In the genomic region with DNA sequence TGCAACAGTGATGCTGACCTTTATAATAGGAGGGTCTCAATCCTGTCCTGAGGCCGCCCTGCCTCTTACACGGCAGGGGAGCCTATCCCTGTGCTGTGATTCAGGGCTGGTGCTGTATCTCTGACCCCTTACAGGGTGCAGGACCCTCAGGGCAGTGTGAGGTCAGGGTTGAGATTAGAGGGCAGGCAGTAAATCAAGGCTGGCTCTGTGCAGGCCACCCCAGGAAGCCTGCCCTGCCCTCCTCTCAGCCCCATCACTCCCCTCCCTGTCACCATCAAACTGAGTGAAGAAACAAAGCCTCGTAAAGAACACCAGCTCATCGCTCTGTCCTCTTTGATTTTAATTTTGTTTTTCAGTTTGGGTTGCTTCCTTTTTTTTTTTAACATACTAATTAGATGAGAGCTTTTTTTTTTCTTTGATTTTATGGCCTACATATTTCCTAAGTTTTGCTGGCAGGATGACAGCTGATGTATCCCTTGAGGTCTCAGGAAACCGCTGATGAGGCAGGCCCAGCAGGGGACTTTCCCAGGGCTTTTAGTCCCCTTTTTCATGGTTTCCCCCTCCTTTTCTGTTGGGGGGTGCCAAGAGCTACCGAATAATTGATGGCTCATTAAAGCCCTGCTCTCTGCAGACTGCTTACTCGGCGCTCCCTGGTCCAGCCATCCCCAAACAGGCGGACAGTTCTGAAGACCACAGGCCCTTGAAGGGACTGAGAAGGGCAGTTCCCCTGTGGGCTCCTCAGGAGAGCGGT, we compare ENCODE assay signal across 11 mouse cellular contexts. TPM values are rescaled to one million over a fixed set of nuclear protein-coding genes. Genes with fewer than 3 reads are reported as not detected.
DNase-seq lines count a peak whose midpoint lies in the region; ATAC-seq and TF ChIP-seq lines count a peak whose summit lies in the region.
"Had no signal": no experiment of that assay in that cellular context is flagged by ENCODE, and none has a peak within 500 bp of the region (broad histone marks: within the 10 kb centered on the region; RNA-seq: fewer than 3 reads in every experiment).

No protein-coding gene starts in this region.

- H3K4me1 ChIP-seq in embryonic facial prominence, embryonic 12.5 days, result peaks cover 9% of the 10 kb centered on the region; the same call in 1 of the 2 replicates
- H3K4me1 ChIP-seq in kidney, adult 2 months (ENCODE audit: control insufficient read depth, insufficient read depth, low read length), result no peaks in the 10 kb centered on the region
- H3K4me1 ChIP-seq in midbrain, embryonic 13.5 days (replicated peaks), result peaks cover 52% of the 10 kb centered on the region
- no peaks in the 10 kb centered on the region for H3K4me1 ChIP-seq in liver, postnatal 0 days (ENCODE audit: insufficient read depth)
- no peaks in the 10 kb centered on the region for H3K4me1 ChIP-seq in intestine, postnatal 0 days (replicated peaks; ENCODE audit: control insufficient read depth, insufficient read depth, low read length)

- TF ChIP-seq POLR2A in kidney, adult 2 months (IDR thresholded peaks at IDR 0.05; ENCODE audit: low read depth, low read length), result no peak

- TF ChIP-seq EP300 in liver, postnatal 0 days (IDR thresholded peaks at IDR 0.05; ENCODE audit: low read depth), result no peak

- no peak overlapping the region for H3K9ac ChIP-seq in embryonic facial prominence, embryonic 12.5 days
- no peak overlapping the region for H3K9ac ChIP-seq in midbrain, embryonic 13.5 days (replicated peaks)
- no peak overlapping the region for H3K9ac ChIP-seq in liver, postnatal 0 days (replicated peaks)
- H3K9ac ChIP-seq in intestine, postnatal 0 days (ENCODE audit: low read depth, low read length), result no peak overlapping the region
- H3K9ac ChIP-seq: embryonic facial prominence, embryonic 13.5 days had no signal

- no peak overlapping the region for H3K4me3 ChIP-seq in embryonic facial prominence, embryonic 12.5 days
- no peak overlapping the region for H3K4me3 ChIP-seq in kidney, adult 2 months (ENCODE audit: insufficient read depth, low read depth, low read length)
- H3K4me3 ChIP-seq in midbrain, embryonic 13.5 days (replicated peaks), result no peak overlapping the region
- no peak overlapping the region for H3K4me3 ChIP-seq in liver, postnatal 0 days (ENCODE audit: low read depth, low read length)
- no peak overlapping the region for H3K4me3 ChIP-seq in intestine, postnatal 0 days (ENCODE audit: low read depth, low read length)
- H3K4me3 ChIP-seq: embryonic facial prominence, embryonic 13.5 days; heart, embryonic 10.5 days had no signal

- H3K9me3 ChIP-seq in embryonic facial prominence, embryonic 12.5 days, result no peaks in the 10 kb centered on the region
- no peaks in the 10 kb centered on the region for H3K9me3 ChIP-seq in midbrain, embryonic 13.5 days
- no peaks in the 10 kb centered on the region for H3K9me3 ChIP-seq in liver, postnatal 0 days (ENCODE audit: low read length)
- no peaks in the 10 kb centered on the region for H3K9me3 ChIP-seq in intestine, postnatal 0 days (ENCODE audit: control insufficient read depth)
- H3K9me3 ChIP-seq: embryonic facial prominence, embryonic 13.5 days; heart, embryonic 10.5 days had no signal

- TF ChIP-seq CTCF in kidney, adult 2 months (conservative IDR thresholded peaks at IDR 0.05; ENCODE audit: insufficient read depth, insufficient read length, low read depth, low read length), result no peak
- TF ChIP-seq CTCF in liver, postnatal 0 days (IDR thresholded peaks at IDR 0.05; ENCODE audit: low read depth), result no peak
- TF ChIP-seq CTCF in intestine, postnatal 0 days (IDR thresholded peaks at IDR 0.05; ENCODE audit: low read depth), result no peak

- no peak for ATAC-seq in embryonic facial prominence, embryonic 12.5 days (ENCODE audit: insufficient number of reproducible peaks, insufficient read depth, low FRiP score, low TSS enrichment)
- peak; percentile 46 for ATAC-seq in midbrain, embryonic 13.5 days
- no peak for ATAC-seq in liver, postnatal 0 days
- ATAC-seq in intestine, postnatal 0 days, result no peak
- ATAC-seq in megakaryocyte, adult 5-6 weeks (ENCODE audit: poor library complexity, severe bottlenecking), result no peak
- ATAC-seq in megakaryocyte-erythroid progenitor cell, adult 5-6 weeks (replicated peaks; ENCODE audit: low FRiP score, low TSS enrichment, poor library complexity, severe bottlenecking), result no peak

- WGBS in embryonic facial prominence, embryonic 12.5 days, result 28% methylated on average over 10 of the region's 10 CpGs
- 47% methylated on average over 10 of the region's 10 CpGs for WGBS in kidney, adult 2 months
- 30% methylated on average over 10 of the region's 10 CpGs for WGBS in midbrain, embryonic 13.5 days
- WGBS in liver, postnatal 0 days (ENCODE audit: insufficient replicate concordance), result 64% methylated on average over 10 of the region's 10 CpGs
- WGBS in intestine, postnatal 0 days, result 55% methylated on average over 10 of the region's 10 CpGs

- H3K27me3 ChIP-seq in embryonic facial prominence, embryonic 12.5 days, result no peaks in the 10 kb centered on the region
- no peaks in the 10 kb centered on the region for H3K27me3 ChIP-seq in kidney, adult 2 months (replicated peaks; ENCODE audit: control insufficient read depth, insufficient read depth, low read length)
- H3K27me3 ChIP-seq in midbrain, embryonic 13.5 days, result no peaks in the 10 kb centered on the region
- H3K27me3 ChIP-seq in liver, postnatal 0 days (ENCODE audit: insufficient read depth, low read length), result no peaks in the 10 kb centered on the region
- H3K27me3 ChIP-seq in intestine, postnatal 0 days (replicated peaks; ENCODE audit: control insufficient read depth, insufficient read depth, low read length), result no peaks in the 10 kb centered on the region
- H3K27me3 ChIP-seq: embryonic facial prominence, embryonic 13.5 days had no signal

- no peak overlapping the region for H3K4me2 ChIP-seq in embryonic facial prominence, embryonic 12.5 days (replicated peaks)
- no peak overlapping the region for H3K4me2 ChIP-seq in midbrain, embryonic 13.5 days (replicated peaks)
- no peak overlapping the region for H3K4me2 ChIP-seq in liver, postnatal 0 days (ENCODE audit: low read depth, low read length)
- no peak overlapping the region for H3K4me2 ChIP-seq in intestine, postnatal 0 days (replicated peaks; ENCODE audit: low read depth)
- H3K4me2 ChIP-seq: embryonic facial prominence, embryonic 13.5 days had no signal

- peak; percentile 57 for DNase-seq in MN1 (ENCODE audit: low spot score)
- DNase-seq in kidney, adult 2 months, result peak; percentile 58
- DNase-seq in liver, postnatal 0 days, result no peak

- peaks cover 27% of the 10 kb centered on the region; the same call in 1 of the 2 replicates for H3K36me3 ChIP-seq in embryonic facial prominence, embryonic 12.5 days
- H3K36me3 ChIP-seq in kidney, adult 2 months (ENCODE audit: control insufficient read depth, insufficient read depth, low read length), result no peaks in the 10 kb centered on the region
- peaks cover 20% of the 10 kb centered on the region for H3K36me3 ChIP-seq in midbrain, embryonic 13.5 days
- H3K36me3 ChIP-seq in liver, postnatal 0 days (replicated peaks; ENCODE audit: insufficient read depth, low read length), result peaks cover 28% of the 10 kb centered on the region
- H3K36me3 ChIP-seq in intestine, postnatal 0 days (ENCODE audit: control insufficient read depth, insufficient read depth), result peaks cover 30% of the 10 kb centered on the region

- 0 out of 2 replicates have a peak overlapping the region, but pooled peaks have one; percentile 46 for H3K27ac ChIP-seq in embryonic facial prominence, embryonic 12.5 days
- no peak overlapping the region for H3K27ac ChIP-seq in kidney, adult 2 months (ENCODE audit: insufficient read depth, low read depth, low read length)
- H3K27ac ChIP-seq in midbrain, embryonic 13.5 days, result peak overlapping the region; percentile 80
- H3K27ac ChIP-seq in liver, postnatal 0 days (ENCODE audit: low read depth), result no peak overlapping the region
- H3K27ac ChIP-seq in intestine, postnatal 0 days (ENCODE audit: low read depth, low read length), result no peak overlapping the region
- H3K27ac ChIP-seq: embryonic facial prominence, embryonic 13.5 days; heart, embryonic 10.5 days had no signal

RNA-seq across cellular contexts. Expression of a gene that starts 27.0 kb away (rescaled TPM):
- polyA plus RNA-seq in embryonic facial prominence, embryonic 12.5 days (2016; fragmentation: Nextera tagmentation; extraction: Ambion mirVana), result 1.3 and 1.7 TPM in 2 replicates
- polyA plus RNA-seq in kidney, adult 2 months (2012; rRNA removed), result 0.23 and 0.53 TPM in 2 replicates
- 11.3 and 19.3 TPM in 2 replicates for polyA plus RNA-seq in midbrain, embryonic 13.5 days (2015; fragmentation: Nextera tagmentation; extraction: Ambion mirVana)
- polyA plus RNA-seq in liver, postnatal 0 days (2015; fragmentation: Nextera tagmentation; extraction: Ambion mirVana), result not detected in 2 replicates
- polyA plus RNA-seq in intestine, postnatal 0 days (2015; fragmentation: Nextera tagmentation; extraction: Ambion mirVana), result 0.75 and 0.90 TPM in 2 replicates
- not detected in 2 replicates for total RNA-seq in megakaryocyte, adult 5-6 weeks (2015)
- not detected in 2 replicates for total RNA-seq in megakaryocyte, adult 5-6 weeks (2017)
- total RNA-seq in megakaryocyte-erythroid progenitor cell, adult 5-6 weeks (2014; fragmentation: Nextera tagmentation), result not detected in 2 replicates
- not detected in 2 replicates for total RNA-seq in megakaryocyte-erythroid progenitor cell, adult 5-6 weeks (2017)
- polyA plus RNA-seq: liver, embryonic 16.5 days had no signal

Comparison
In these comparisons a context has a peak if more than half of its experiments do, and no peak if none do; other contexts are left out.
1. H3K27ac ChIP-seq: peak in embryonic facial prominence, embryonic 12.5 days (single experiment) and midbrain, embryonic 13.5 days (single experiment); none in kidney, adult 2 months (single experiment), liver, postnatal 0 days (single experiment) and intestine, postnatal 0 days (single experiment).